Mouse (Mus musculus): Measurements from ENCODE around the gene Trpm8. TPM values are rescaled to one million over a fixed set of nuclear protein-coding genes. Genes with fewer than 3 reads are reported as not detected.
A peak's percentile ranks its signal among the peaks of the same experiment; 100 is the strongest.

Gene Trpm8
- polyA plus RNA-seq, 1 experiment from 2014 or later, result not detected

DNA sequence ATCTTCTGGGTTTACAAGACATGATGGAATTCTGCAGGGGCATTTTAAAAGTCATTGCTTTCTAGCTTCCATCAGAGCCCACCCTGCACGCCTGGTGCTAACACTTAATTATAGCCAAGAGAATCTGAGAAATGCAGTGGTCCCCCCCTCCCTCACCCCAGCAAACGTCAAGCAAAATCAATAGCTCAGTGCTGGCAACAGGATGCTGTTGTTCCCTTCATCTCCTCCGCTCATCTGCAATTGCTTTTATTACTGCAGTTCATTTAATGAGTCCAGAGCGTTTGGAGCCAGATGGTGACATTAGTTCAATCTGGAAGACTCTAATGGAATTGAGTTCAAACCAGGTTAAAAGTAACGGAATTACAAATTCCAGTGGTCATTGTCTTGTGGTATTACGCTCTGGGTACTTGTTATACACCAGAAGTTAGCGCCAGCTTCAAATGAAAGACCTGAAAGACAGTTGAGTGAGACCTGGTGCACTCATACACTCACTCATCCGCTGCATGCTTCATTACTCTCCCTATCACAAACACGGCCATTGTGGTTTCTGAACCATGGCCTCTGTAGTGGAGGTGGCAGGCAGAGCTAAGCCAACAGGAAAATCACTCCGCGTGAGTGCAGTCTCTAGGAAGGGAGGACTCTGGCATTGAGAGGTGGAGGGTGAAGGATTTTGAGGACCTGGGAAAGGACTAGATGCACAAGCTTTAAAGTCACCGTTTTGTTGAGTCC, 128.8 kb downstream of the Trpm8 start:
- 40% methylated on average over 12 of the region's 12 CpGs for WGBS
- no peak for ATAC-seq (ENCODE audit: low FRiP score, low TSS enrichment)
- Histone ChIP-seq H3K4me1 (ENCODE audit: control insufficient read depth, insufficient read depth, low read length) (no peaks in the 10 kb centered on the region; the same call in 1 of the 2 replicates), H3K9me3 (ENCODE audit: control insufficient read depth, low read length) (no peaks in the 10 kb centered on the region), H3K4me2 (replicated peaks; ENCODE audit: low read depth, low read length) (no peak overlapping the region), H3K27ac (ENCODE audit: low read depth, low read length) (no peak overlapping the region), H3K9ac (ENCODE audit: low read depth, low read length) (no peak overlapping the region), H3K4me3 (ENCODE audit: low read length) (no peak overlapping the region), H3K27me3 (ENCODE audit: control insufficient read depth, insufficient read depth, low read length) (no peaks in the 10 kb centered on the region), H3K36me3 (ENCODE audit: control insufficient read depth, insufficient read depth, low read length) (no peaks in the 10 kb centered on the region)

DNA sequence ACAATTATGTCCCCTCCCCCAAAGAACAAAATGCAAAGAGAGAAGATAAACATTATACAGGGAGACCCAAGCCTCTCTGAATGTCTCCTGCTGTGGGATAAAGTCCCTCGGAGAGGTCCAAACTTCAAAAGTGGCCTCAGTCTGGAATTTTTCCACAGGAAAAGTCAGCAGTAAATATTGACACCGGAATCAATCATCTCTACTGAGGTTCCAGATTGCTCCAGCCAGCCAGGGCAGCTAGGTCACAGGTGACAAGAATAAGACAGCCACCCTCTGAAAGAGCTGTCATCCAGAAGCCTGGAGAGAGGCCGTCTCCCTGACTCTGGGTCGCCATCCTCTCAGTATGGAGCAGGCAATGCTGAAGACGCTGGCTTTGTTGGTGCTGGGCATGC, 129.3 kb downstream of the Trpm8 start, which contains the start of gene Spp2:
Spp2 (plus strand) TSS at position 155 of the 392 bp plus-strand sequence.
- ATAC-seq (ENCODE audit: low FRiP score, low TSS enrichment), result no peak
- no peak within 1 kb of the TSS for H3K4me2 ChIP-seq (replicated peaks; ENCODE audit: low read depth, low read length)
- H3K9me3 ChIP-seq (ENCODE audit: control insufficient read depth, low read length), result no peaks in the 10 kb centered on the region
- H3K27ac ChIP-seq (ENCODE audit: low read depth, low read length), result no peak within 1 kb of the TSS
- H3K36me3 ChIP-seq (ENCODE audit: control insufficient read depth, insufficient read depth, low read length), result no peaks in the 10 kb centered on the region
- no peak within 1 kb of the TSS for H3K4me3 ChIP-seq (ENCODE audit: low read length)
- H3K9ac ChIP-seq (ENCODE audit: low read depth, low read length), result no peak within 1 kb of the TSS
- 76% methylated on average over 5 of the region's 5 CpGs for WGBS
- no peaks in the 10 kb centered on the region for H3K27me3 ChIP-seq (ENCODE audit: control insufficient read depth, insufficient read depth, low read length)
- H3K4me1 ChIP-seq (ENCODE audit: control insufficient read depth, insufficient read depth, low read length), result no peaks in the 10 kb centered on the region; the same call in 1 of the 2 replicates

DNA sequence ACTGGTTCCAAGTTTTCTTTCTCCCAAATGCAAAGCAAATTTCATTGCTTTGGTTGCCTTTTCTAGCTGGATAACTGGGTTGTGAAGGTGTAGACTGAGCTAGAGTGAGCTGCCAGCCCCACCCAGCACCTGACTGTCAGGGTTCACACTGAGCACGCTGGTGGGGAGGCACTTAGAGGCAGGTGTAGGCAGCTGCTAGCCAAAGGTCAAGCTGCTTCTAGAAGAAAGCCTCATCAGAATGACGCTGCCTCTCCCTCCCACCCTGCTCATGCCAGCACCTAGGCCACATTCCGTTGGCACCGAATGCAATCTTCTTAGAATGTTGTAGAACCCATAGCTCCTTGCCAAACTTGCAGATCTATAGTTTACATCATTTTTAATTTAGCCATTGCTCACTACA, 130.9 kb downstream of the Trpm8 start:
- WGBS, result 86% methylated on average over 4 of the region's 4 CpGs
- no peak overlapping the region for H3K27ac ChIP-seq (ENCODE audit: low read depth, low read length)
- no peak for ATAC-seq (ENCODE audit: low FRiP score, low TSS enrichment)

DNA sequence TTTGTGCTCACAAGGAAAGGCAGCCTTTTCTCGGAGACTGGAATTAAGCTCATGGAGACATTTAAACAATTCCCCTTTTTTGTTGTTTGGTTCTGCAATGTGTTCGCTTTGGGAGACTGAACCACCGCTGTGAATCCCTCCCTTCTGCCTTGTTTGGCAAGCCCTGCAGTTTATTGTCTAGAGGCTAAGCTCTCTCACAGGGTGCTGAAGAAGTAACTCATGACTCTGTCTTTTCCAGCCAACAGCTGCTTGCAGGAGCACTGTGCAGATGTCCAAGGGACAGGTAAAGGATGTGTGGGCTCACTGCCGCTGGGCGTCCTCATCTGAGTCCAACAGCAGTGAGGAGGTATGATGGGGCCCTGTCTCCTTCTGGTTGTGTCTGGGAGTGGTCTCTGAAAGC, 134.6 kb downstream of the Trpm8 start:
- H3K9me3 ChIP-seq (ENCODE audit: control insufficient read depth, low read length), result no peaks in the 10 kb centered on the region
- no peaks in the 10 kb centered on the region for H3K4me1 ChIP-seq (ENCODE audit: control insufficient read depth, insufficient read depth, low read length)
- H3K27me3 ChIP-seq (ENCODE audit: control insufficient read depth, insufficient read depth, low read length), result no peaks in the 10 kb centered on the region
- H3K4me3 ChIP-seq (ENCODE audit: low read length), result no peak overlapping the region
- H3K4me2 ChIP-seq (replicated peaks; ENCODE audit: low read depth, low read length), result no peak overlapping the region
- WGBS, result 76% methylated on average over 5 of the region's 5 CpGs
- no peak overlapping the region for H3K9ac ChIP-seq (ENCODE audit: low read depth, low read length)
- H3K27ac ChIP-seq (ENCODE audit: low read depth, low read length), result no peak overlapping the region
- no peaks in the 10 kb centered on the region for H3K36me3 ChIP-seq (ENCODE audit: control insufficient read depth, insufficient read depth, low read length)
- no peak for ATAC-seq (ENCODE audit: low FRiP score, low TSS enrichment)

More for the DNA sequence above, 130.9 kb downstream of the Trpm8 start:
- no peaks in the 10 kb centered on the region; the same call in 1 of the 2 replicates for H3K4me1 ChIP-seq (ENCODE audit: control insufficient read depth, insufficient read depth, low read length)
- H3K27me3 ChIP-seq (ENCODE audit: control insufficient read depth, insufficient read depth, low read length), result no peaks in the 10 kb centered on the region
- no peaks in the 10 kb centered on the region for H3K9me3 ChIP-seq (ENCODE audit: control insufficient read depth, low read length)
- H3K4me3 ChIP-seq (ENCODE audit: low read length), result no peak overlapping the region
- H3K36me3 ChIP-seq (ENCODE audit: control insufficient read depth, insufficient read depth, low read length), result no peaks in the 10 kb centered on the region
- no peak overlapping the region for H3K4me2 ChIP-seq (replicated peaks; ENCODE audit: low read depth, low read length)
- no peak overlapping the region for H3K9ac ChIP-seq (ENCODE audit: low read depth, low read length)

DNA sequence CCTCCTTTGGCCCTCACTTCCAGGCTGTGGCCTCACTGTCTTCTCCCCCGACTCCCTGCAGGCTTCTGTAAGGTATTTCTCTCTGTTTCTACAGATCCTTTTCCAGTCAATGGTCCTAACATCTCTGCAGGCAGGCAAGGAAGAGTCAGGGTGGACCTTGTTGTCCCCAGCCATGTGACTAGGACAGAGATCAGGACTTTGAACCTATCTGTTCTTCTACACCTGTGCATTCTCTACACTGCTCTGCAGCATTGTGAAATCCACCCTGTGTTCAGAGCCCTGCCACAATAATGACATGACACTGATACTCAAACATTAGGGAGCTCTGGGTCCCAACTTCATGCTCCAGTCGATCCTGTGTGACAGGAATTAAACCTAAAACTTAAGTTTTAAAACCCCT, 141.5 kb downstream of the Trpm8 start:
- 61% methylated on average over 2 of the region's 2 CpGs for WGBS
- H3K4me3 ChIP-seq (ENCODE audit: low read length), result no peak overlapping the region
- no peak overlapping the region for H3K4me2 ChIP-seq (replicated peaks; ENCODE audit: low read depth, low read length)
- H3K9me3 ChIP-seq (ENCODE audit: control insufficient read depth, low read length), result no peaks in the 10 kb centered on the region
- H3K27ac ChIP-seq (ENCODE audit: low read depth, low read length), result no peak overlapping the region
- H3K4me1 ChIP-seq (ENCODE audit: control insufficient read depth, insufficient read depth, low read length), result no peaks in the 10 kb centered on the region
- H3K27me3 ChIP-seq (ENCODE audit: control insufficient read depth, insufficient read depth, low read length), result no peaks in the 10 kb centered on the region
- H3K36me3 ChIP-seq (ENCODE audit: control insufficient read depth, insufficient read depth, low read length), result no peaks in the 10 kb centered on the region
- H3K9ac ChIP-seq (ENCODE audit: low read depth, low read length), result no peak overlapping the region
- ATAC-seq (ENCODE audit: low FRiP score, low TSS enrichment), result no peak

DNA sequence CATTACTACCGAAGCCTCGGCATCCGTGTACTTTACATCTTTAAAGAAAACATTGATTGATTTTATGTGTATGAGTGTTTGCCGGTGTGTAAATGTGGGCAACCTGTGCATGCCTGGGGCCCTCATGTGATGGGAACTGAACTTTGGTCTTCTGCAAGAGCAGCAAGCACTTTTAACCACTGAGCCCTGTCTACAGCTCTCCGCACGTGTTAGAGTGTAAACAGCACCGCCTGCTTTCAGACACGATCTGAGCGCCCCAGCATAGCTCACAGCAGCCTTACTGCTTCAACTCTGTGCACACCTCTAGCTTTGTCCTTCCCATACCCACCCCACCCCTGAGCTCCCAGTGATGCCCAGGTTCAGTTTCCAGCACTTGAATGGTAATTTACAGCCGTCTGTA, 144.6 kb downstream of the Trpm8 start:
- no peak overlapping the region for H3K9ac ChIP-seq (ENCODE audit: low read depth, low read length)
- no peaks in the 10 kb centered on the region for H3K36me3 ChIP-seq (ENCODE audit: control insufficient read depth, insufficient read depth, low read length)
- H3K4me1 ChIP-seq (ENCODE audit: control insufficient read depth, insufficient read depth, low read length), result no peaks in the 10 kb centered on the region
- WGBS, result 81% methylated on average over 10 of the region's 10 CpGs
- H3K4me2 ChIP-seq (replicated peaks; ENCODE audit: low read depth, low read length), result no peak overlapping the region
- ATAC-seq (ENCODE audit: low FRiP score, low TSS enrichment), result no peak
- H3K27me3 ChIP-seq (ENCODE audit: control insufficient read depth, insufficient read depth, low read length), result no peaks in the 10 kb centered on the region
- H3K4me3 ChIP-seq (ENCODE audit: low read length), result no peak overlapping the region
- no peaks in the 10 kb centered on the region for H3K9me3 ChIP-seq (ENCODE audit: control insufficient read depth, low read length)
- no peak overlapping the region for H3K27ac ChIP-seq (ENCODE audit: low read depth, low read length)

DNA sequence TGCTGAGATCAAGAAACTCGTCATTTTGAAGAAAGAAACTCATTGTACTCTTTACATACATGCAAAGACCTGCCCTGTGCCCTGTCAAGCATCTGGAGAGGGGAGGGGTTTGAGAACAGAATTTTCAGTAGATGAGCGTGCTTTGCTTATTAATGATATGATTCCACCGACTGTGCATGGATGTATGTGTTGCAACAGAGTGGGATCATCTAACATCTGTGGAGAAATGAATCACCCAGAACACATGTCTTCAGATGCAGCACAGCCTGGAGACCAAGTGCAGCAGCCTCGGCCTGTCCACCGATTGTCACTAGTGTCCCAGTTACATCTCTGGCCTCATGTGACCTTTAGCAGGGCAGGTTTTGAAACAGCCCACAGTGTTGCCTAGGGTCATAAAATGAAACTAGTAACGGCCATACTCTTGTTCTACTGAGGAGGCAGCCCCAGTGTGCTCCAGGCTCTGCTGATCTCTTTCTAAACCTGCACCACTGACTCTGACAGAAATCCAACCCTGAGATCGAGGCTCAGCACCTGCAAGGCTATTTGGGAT, 145.5 kb downstream of the Trpm8 start:
- WGBS, result 64% methylated on average over 7 of the region's 7 CpGs
- Histone ChIP-seq H3K9me3 (ENCODE audit: control insufficient read depth, low read length) (no peaks in the 10 kb centered on the region), H3K4me3 (ENCODE audit: low read length) (no peak overlapping the region), H3K36me3 (ENCODE audit: control insufficient read depth, insufficient read depth, low read length) (no peaks in the 10 kb centered on the region), H3K27me3 (ENCODE audit: control insufficient read depth, insufficient read depth, low read length) (no peaks in the 10 kb centered on the region), H3K4me1 (ENCODE audit: control insufficient read depth, insufficient read depth, low read length) (no peaks in the 10 kb centered on the region), H3K4me2 (replicated peaks; ENCODE audit: low read depth, low read length) (no peak overlapping the region), H3K27ac (ENCODE audit: low read depth, low read length) (no peak overlapping the region), H3K9ac (ENCODE audit: low read depth, low read length) (no peak overlapping the region)
- no peak for ATAC-seq (ENCODE audit: low FRiP score, low TSS enrichment)

DNA sequence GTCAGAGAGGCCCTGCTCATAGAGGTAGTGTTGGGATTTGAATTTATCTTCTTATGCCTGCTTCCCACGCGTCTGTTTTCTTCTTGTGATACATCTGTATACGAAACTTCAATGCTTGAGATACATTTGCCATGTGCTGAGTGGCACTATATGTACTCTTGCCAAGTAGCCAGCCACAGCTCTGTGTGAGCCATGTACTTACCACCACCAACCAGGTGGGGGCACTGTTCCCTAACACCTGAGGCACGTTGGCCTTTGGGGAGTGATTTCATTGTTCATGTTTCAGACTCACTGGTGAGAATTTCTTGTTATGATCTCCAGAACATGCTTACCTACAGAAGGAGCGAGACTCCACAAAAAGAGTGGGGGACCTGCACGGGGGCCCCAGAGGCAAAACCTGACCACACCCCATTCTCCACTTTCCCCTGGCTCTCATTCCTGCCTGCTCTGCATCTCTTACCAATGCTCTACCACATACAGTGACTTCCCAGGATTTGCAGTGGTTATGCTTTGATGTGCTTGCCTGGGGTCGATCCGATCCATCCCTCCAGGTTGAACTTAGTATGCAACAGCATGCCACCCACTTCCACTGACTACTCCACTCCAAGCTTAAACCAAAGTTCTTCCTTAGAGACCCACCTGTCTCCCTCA, 147.3 kb downstream of the Trpm8 start:
- no peak overlapping the region for H3K4me2 ChIP-seq (replicated peaks; ENCODE audit: low read depth, low read length)
- no peak overlapping the region for H3K27ac ChIP-seq (ENCODE audit: low read depth, low read length)
- no peaks in the 10 kb centered on the region for H3K9me3 ChIP-seq (ENCODE audit: control insufficient read depth, low read length)
- no peaks in the 10 kb centered on the region for H3K27me3 ChIP-seq (ENCODE audit: control insufficient read depth, insufficient read depth, low read length)
- no peaks in the 10 kb centered on the region for H3K36me3 ChIP-seq (ENCODE audit: control insufficient read depth, insufficient read depth, low read length)
- no peak overlapping the region for H3K4me3 ChIP-seq (ENCODE audit: low read length)
- H3K4me1 ChIP-seq (ENCODE audit: control insufficient read depth, insufficient read depth, low read length), result no peaks in the 10 kb centered on the region
- 23% methylated on average over 8 of the region's 8 CpGs for WGBS
- H3K9ac ChIP-seq (ENCODE audit: low read depth, low read length), result no peak overlapping the region
- 0 out of 2 replicates have a peak, but pooled peaks have one; percentile 32 for ATAC-seq (ENCODE audit: low FRiP score, low TSS enrichment)

All from kidney, embryonic 14.5 days (tissue).